Mouse (Mus musculus) G1E (cell line): ENCODE measurements around the gene Slc22a14.

Experiments
- POLR2AphosphoS5 ChIP-seq: IDR thresholded peaks from 2 replicates; pipeline ENCODE4 v1.6.1; 2012; ENCODE audit warnings: low read depth, low read length, inconsistent platforms; ENCODE audit not compliant: insufficient replicate concordance
- TAL1 ChIP-seq: conservative IDR thresholded peaks from 2 replicates; pipeline ENCODE4 v1.6.1; 2012; ENCODE audit warnings: low read depth, low read length, inconsistent platforms, mixed read lengths

- TF ChIP-seq TAL1 (no peak), POLR2AphosphoS5 (no peak)
Observed at GRCm38 (mm10) chr9:119350947-119351705, 14.2 kb downstream of the Slc22a14 start.
